14 mouse cellular contexts compared by ENCODE assay signal in the genomic region with DNA sequence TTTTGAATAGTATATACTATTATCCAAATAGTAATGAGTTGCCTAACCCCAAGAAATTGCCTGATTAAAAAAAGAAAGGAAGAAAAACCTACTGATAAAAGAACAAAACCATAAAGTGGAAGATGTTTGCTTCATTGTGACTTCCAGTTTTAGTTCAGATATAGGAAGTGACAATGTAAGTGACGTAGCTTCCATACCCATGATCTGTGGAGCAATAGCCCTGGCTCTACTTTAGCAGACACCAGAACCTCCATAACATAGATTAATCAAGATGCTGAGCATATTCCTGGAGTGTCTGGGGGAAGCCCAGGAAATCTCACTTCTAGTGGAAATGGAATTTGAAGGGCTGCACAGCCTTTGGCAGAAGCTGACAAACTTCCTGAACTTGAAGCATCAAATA.
"Had no signal": no experiment of that assay in that cellular context is flagged by ENCODE, and none has a peak within 500 bp of the region (broad histone marks: within the 10 kb centered on the region; RNA-seq: fewer than 3 reads in every experiment).

No protein-coding gene starts in this region.

- DNase-seq: liver, postnatal 0 days; lung, adult 2 months; lung, postnatal 14 days; lung, postnatal 36 days; midbrain, embryonic 14.5 days; retina, postnatal 1 day; right cerebral cortex, adult 18-20 months; right cerebral cortex, postnatal 25 days; right cerebral cortex, postnatal 4 days; thymus, adult 2 months; thymus, postnatal 25 days; thymus, postnatal 4 days had no signal

- ATAC-seq: liver, postnatal 0 days; lung, postnatal 0 days; midbrain, embryonic 16.5 days had no signal
